Mouse (Mus musculus) naive thymus-derived CD4-positive, alpha-beta T cell, adult 2 months (primary cell): ENCODE measurements around the gene Pde1a.

Experiments
- DNase-seq: peaks from one replicate; pipeline ENCODE4 v3.0.0-alpha.2; 2011; ENCODE audit warnings: low read depth

Pde1a gene

GRCm38 (mm10) chr2:80046751-80047513 is 82.3 kb downstream of the Pde1a start:
- DNase-seq = no peak

GRCm38 (mm10) chr2:80038642-80039445 is 90.4 kb downstream of the Pde1a start:
- no peak for DNase-seq

GRCm38 (mm10) chr2:80037971-80038370 is 91.3 kb downstream of the Pde1a start:
- no peak for DNase-seq

- DNase-seq = no peak
These were observed 100.2 kb downstream of the Pde1a start for GRCm38 (mm10) chr2:80029051-80029450.

- DNase-seq = no peak
These were observed 103.2 kb downstream of the Pde1a start for GRCm38 (mm10) chr2:80026053-80026452.

- no peak for DNase-seq
These were observed 103.7 kb downstream of the Pde1a start for GRCm38 (mm10) chr2:80025597-80025996.

- DNase-seq = no peak
These were observed 104.2 kb downstream of the Pde1a start for GRCm38 (mm10) chr2:80025038-80025437.

GRCm38 (mm10) chr2:80014161-80014560 is 115.1 kb downstream of the Pde1a start:
- no peak for DNase-seq

- DNase-seq = no peak
These were observed 116.2 kb downstream of the Pde1a start for GRCm38 (mm10) chr2:80013060-80013459.

GRCm38 (mm10) chr2:79999168-79999567 is 130.1 kb downstream of the Pde1a start:
- DNase-seq = no peak

- DNase-seq = no peak
These were observed 130.8 kb downstream of the Pde1a start for GRCm38 (mm10) chr2:79998460-79998859.

- no peak for DNase-seq
These were observed 137.6 kb downstream of the Pde1a start for GRCm38 (mm10) chr2:79991642-79992041.

- DNase-seq = no peak
These were observed 145.5 kb downstream of the Pde1a start for GRCm38 (mm10) chr2:79983778-79984177.

- DNase-seq = no peak
These were observed 146.0 kb downstream of the Pde1a start for GRCm38 (mm10) chr2:79983222-79983632.

GRCm38 (mm10) chr2:79981781-79982180 is 147.5 kb downstream of the Pde1a start:
- no peak for DNase-seq

GRCm38 (mm10) chr2:79978992-79979391 is 150.3 kb downstream of the Pde1a start:
- no peak for DNase-seq

GRCm38 (mm10) chr2:79977259-79977658 is 152.0 kb downstream of the Pde1a start:
- no peak for DNase-seq

- DNase-seq = no peak
These were observed 153.3 kb downstream of the Pde1a start for GRCm38 (mm10) chr2:79975947-79976346.

GRCm38 (mm10) chr2:79972271-79972670 is 157.0 kb downstream of the Pde1a start:
- no peak for DNase-seq

GRCm38 (mm10) chr2:79969594-79969993 is 159.7 kb downstream of the Pde1a start:
- DNase-seq = no peak

GRCm38 (mm10) chr2:79966681-79967506 is 162.4 kb downstream of the Pde1a start:
- DNase-seq = no peak

GRCm38 (mm10) chr2:79966086-79966485 is 163.2 kb downstream of the Pde1a start:
- no peak for DNase-seq
